Mouse (Mus musculus) spleen, postnatal 10 days (tissue): ENCODE measurements around the gene Hrg.
"Not testable (repeated sequence)": the region's sequence is repeated elsewhere in the genome, so short reads cannot be mapped to it uniquely, and the experiment has no call there.

ENCODE experiments used
- DNase-seq, 2 experiments: peaks; one replicate each; pipeline ENCODE4 v3.0.0; 2021 to 2022; ENCODE audit warnings: low spot score in 2 of 2

The Hrg gene

GRCm38 (mm10) chr16:22956085-22956439 is 5.2 kb downstream of the Hrg start:
- DNase-seq: no peak

GRCm38 (mm10) chr16:22961073-22961472 is 10.2 kb downstream of the Hrg start:
- no peak for DNase-seq

- DNase-seq: no peak
Observed at GRCm38 (mm10) chr16:22962256-22962655, 11.4 kb downstream of the Hrg start.

GRCm38 (mm10) chr16:22963293-22963692 is 12.4 kb downstream of the Hrg start:
- DNase-seq: no peak

GRCm38 (mm10) chr16:22967383-22968030 is 16.6 kb downstream of the Hrg start:
- no peak for DNase-seq

- DNase-seq: not testable (repeated sequence)
Observed at GRCm38 (mm10) chr16:22996951-22997350, 46.1 kb downstream of the Hrg start.
